Mouse (Mus musculus) Patski (cell line): ENCODE measurements at regions not wholly inside any gene's neighbourhood (a gene's known extent, or its start where the extent isn't known, plus 50 kb on each side); places are given as distances from the start of the nearest gene placed in this dataset.

Experiments used
- ATAC-seq: fragments of 100-300 bp; one replicate; pipeline ENCODE4 v1.8.0; 2021
- CTCF ChIA-PET: fragments of 350-600 bp; sonication (Branson Sonifier 250); formaldehyde crosslinking; loops from one replicate; lab custom pipeline; 2022; ENCODE audit warnings: inconsistent platforms; lab: Charles Lee
- POLR2A ChIA-PET: fragments of 350-600 bp; sonication (Branson Sonifier 250); formaldehyde crosslinking; loops from one replicate; lab custom pipeline; 2022; ENCODE audit warnings: antibody characterized with exemption, inconsistent platforms; lab: Charles Lee
- DNase-seq: peaks from one replicate; pipeline ENCODE4 v3.0.0-alpha.2; 2011; ENCODE audit warnings: low read depth, low spot score
- H3K27me3 ChIP-seq: fragments of 371-371 bp; one replicate; pipeline ENCODE4 v1.5.1; 2021
- CTCF ChIP-seq: fragments of 100-300 bp; IDR thresholded peaks from one replicate; pipeline ENCODE4 v1.5.1; 2021
- in situ Hi-C: fragments of 300-500 bp; cut with MboI; formaldehyde crosslinking; loops from 3 replicates; pipeline ENCODE4 v1.11.1; 2018; ENCODE audit warnings: low pct_unique_long_range_greater_than_20kb, mixed read lengths

- DNase-seq = no peak
- CTCF ChIA-PET = no interaction called here
- POLR2A ChIA-PET = no interaction called here
- TF ChIP-seq CTCF = no peak
- in situ Hi-C loops = no loop called here
- peaks cover 2% of the 10 kb centered on the region for H3K27me3 ChIP-seq
- no peak for ATAC-seq
Observed at GRCm38 (mm10) chr7:83289915-83290773, 294.6 kb upstream of the Tmc3 start.

- ChIA-PET POLR2A (no interaction called here), CTCF (no interaction called here)
- in situ Hi-C loops = no loop called here
- no peaks in the 10 kb centered on the region for H3K27me3 ChIP-seq
- ATAC-seq (peak; percentile 67), DNase-seq (peak; percentile 77)
- no peak for TF ChIP-seq CTCF
Observed at GRCm38 (mm10) chr7:83307112-83307511, 277.6 kb upstream of the Tmc3 start.

DNA sequence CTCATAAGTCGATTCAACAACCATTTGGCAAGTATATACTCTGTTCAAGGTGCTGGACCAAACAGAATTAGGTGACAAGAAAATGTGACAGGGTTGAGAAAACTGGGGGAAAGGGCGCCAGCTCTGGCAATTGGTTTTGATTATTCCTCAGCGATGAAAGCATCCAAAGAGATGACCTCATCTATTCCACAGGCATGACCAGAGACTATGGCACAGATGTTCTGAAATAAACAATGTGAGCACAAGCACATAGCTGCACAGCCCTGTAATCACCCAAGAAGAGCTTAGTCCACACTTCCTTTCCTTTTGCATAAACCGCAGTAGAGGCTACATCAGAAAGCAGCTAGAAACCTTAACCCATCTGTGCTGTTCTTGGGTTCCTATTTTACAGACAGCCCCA lies 272.6 kb upstream of the Tmc3 start:
- no peak for TF ChIP-seq CTCF
- no peak for DNase-seq
- POLR2A ChIA-PET = no interaction called here
- CTCF ChIA-PET = no interaction called here
- ATAC-seq = no peak
- in situ Hi-C loops = no loop called here
- peaks cover 9% of the 10 kb centered on the region for H3K27me3 ChIP-seq

GRCm38 (mm10) chr7:83329809-83330412 lies 254.8 kb upstream of the Tmc3 start:
- no peak for DNase-seq
- H3K27me3 ChIP-seq = peaks cover 23% of the 10 kb centered on the region
- in situ Hi-C loops = no loop called here
- TF ChIP-seq CTCF = no peak
- ChIA-PET CTCF (interaction anchor here (1.2 to 1.7 kb wide), 2 partner anchors 10 to 14 kb away, joined by 3 to 4 read pairs; no protein-coding TSS in a partner anchor), POLR2A (interaction anchor here (1.3 kb wide), 1 partner anchor 17 kb away, joined by 3 read pairs; no protein-coding TSS in a partner anchor)
- no peak for ATAC-seq

DNA sequence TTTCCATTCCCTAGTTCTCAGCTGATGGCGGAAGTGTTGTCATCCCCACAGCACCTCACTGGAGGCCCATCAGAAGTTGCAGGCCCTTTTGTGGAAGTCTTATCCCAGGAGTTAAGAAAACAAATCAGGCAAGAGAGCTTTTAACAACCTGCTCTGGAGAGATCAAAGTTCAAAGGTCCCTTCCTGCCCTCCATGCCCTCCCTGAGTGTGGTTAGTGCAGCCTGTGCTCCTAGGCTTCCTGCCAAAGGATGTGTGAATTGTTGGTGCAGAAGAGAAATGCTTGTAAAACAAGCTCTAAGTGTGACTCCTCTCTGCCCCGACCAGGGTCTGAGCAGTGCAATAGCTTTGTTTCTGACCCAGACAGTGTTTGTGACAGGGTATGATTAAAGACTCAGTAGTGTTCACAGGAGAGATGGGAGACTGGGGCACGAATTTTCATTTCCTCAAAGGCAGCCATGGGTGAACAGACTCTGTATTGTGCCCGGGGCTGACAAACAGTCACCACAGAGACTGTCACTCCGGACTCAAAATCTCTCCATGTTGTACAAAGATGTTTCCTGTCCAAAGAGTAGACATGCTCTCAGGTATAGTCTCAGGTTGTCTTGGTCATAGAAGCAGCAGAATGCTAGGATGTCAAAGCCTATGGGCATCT lies 237.5 kb upstream of the Tmc3 start:
- POLR2A ChIA-PET = interaction anchor here (1.0 kb wide), 1 partner anchor 17 kb away, joined by 3 read pairs; no protein-coding TSS in a partner anchor

DNA sequence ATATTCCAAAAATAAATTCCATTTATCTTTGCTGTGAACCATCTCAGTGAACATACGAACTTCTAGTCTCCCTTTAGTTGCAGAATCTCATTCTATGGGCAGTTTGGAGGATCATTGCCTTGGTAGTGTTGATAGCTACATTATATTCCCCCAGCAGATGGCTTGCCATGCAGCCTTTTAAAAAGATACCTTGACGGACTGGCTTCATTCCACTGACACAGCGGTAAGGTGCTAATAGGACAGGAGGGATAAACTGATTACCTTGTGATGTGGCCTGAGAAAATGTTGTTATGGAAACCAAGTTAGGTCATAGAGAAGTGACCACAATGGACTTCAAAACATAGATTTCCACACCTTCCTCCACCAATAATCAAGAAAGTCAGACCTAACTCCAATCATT lies 215.5 kb upstream of the Tmc3 start:
- in situ Hi-C loops = no loop called here
- POLR2A ChIA-PET = no interaction called here
- TF ChIP-seq CTCF = no peak
- DNase-seq (no peak), ATAC-seq (no peak)
- CTCF ChIA-PET = no interaction called here
- H3K27me3 ChIP-seq = peaks cover 29% of the 10 kb centered on the region

More for the DNA sequence above, 237.5 kb upstream of the Tmc3 start:
- CTCF ChIA-PET = no interaction called here
- in situ Hi-C loops = no loop called here
- no peak for ATAC-seq
- peaks cover 10% of the 10 kb centered on the region for H3K27me3 ChIP-seq
- TF ChIP-seq CTCF = no peak
- DNase-seq = no peak

DNA sequence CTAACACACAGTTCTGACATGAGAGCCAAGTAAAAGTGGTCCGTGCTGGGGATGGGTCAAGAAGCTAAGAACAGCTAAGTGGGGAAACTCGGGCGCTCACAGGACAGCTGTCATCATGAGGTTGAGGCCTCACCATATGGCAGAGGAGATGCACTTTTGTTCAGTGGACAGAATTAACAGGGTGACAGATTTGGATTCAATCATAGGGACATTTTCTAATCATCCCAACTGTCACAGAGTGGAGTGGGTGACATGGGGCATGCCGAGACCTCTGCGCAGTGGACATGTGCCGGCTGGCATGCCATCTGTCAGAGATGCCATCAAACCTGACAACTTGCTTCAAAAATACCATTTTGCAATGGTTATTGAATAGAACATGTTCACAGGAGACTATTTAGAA lies 215.1 kb upstream of the Tmc3 start:
- in situ Hi-C loops = no loop called here
- no peak for ATAC-seq
- DNase-seq = no peak
- H3K27me3 ChIP-seq = peaks cover 29% of the 10 kb centered on the region
- no peak for TF ChIP-seq CTCF
- CTCF ChIA-PET = no interaction called here
- POLR2A ChIA-PET = no interaction called here

- ChIA-PET CTCF (no interaction called here), POLR2A (no interaction called here)
- ATAC-seq = no peak
- no peak for DNase-seq
- no peak for TF ChIP-seq CTCF
- in situ Hi-C loops = no loop called here
- peaks cover 61% of the 10 kb centered on the region for H3K27me3 ChIP-seq
Observed at GRCm38 (mm10) chr7:83376826-83377225, 207.9 kb upstream of the Tmc3 start.

- DNase-seq (no peak), ATAC-seq (no peak)
- no peak for TF ChIP-seq CTCF
- POLR2A ChIA-PET = interaction anchor here (0.5 kb wide), 1 partner anchor 14 kb away, joined by 4 read pairs; no protein-coding TSS in a partner anchor
- in situ Hi-C loops = no loop called here
- H3K27me3 ChIP-seq = peaks cover 46% of the 10 kb centered on the region
- CTCF ChIA-PET = interaction anchor here (0.9 kb wide), 1 partner anchor 179 kb away, joined by 3 read pairs; no protein-coding TSS in a partner anchor
Observed at GRCm38 (mm10) chr7:83381381-83382181, 203.1 kb upstream of the Tmc3 start.

- ChIA-PET CTCF (no interaction called here), POLR2A (interaction anchor here (0.6 kb wide), 1 partner anchor 490 kb away, joined by 4 read pairs; no protein-coding TSS in a partner anchor)
- no peak for DNase-seq
- no peak for ATAC-seq
- TF ChIP-seq CTCF = no peak
- H3K27me3 ChIP-seq = peaks cover 39% of the 10 kb centered on the region
- in situ Hi-C loops = no loop called here
Observed at GRCm38 (mm10) chr7:83382803-83383363, 201.8 kb upstream of the Tmc3 start.
